In genomic region chr8:94874358-94874757, GRCm38 (mm10) we compare ENCODE assay signal across 8 mouse cellular contexts. TPM values are rescaled to one million over a fixed set of nuclear protein-coding genes. Genes with fewer than 3 reads are reported as not detected.
DNase-seq lines count a peak whose midpoint lies in the region; ATAC-seq lines count a peak whose summit lies in the region.

No protein-coding gene starts in this region.

- H3K4me2 ChIP-seq in limb, embryonic 12.5 days = peak overlapping the region; percentile 93
- peak overlapping the region; percentile 88 for H3K4me2 ChIP-seq in stomach, embryonic 16.5 days (ENCODE audit: low read depth, low read length)

- H3K9me3 ChIP-seq in limb, embryonic 12.5 days = no peaks in the 10 kb centered on the region
- H3K9me3 ChIP-seq in stomach, embryonic 16.5 days (replicated peaks; ENCODE audit: control insufficient read depth, low read length) = no peaks in the 10 kb centered on the region

- 0 out of 2 replicates have a peak overlapping the region, but pooled peaks have one; percentile 6 for H3K4me3 ChIP-seq in limb, embryonic 12.5 days (replicated peaks)
- peak overlapping the region; percentile 67 for H3K4me3 ChIP-seq in stomach, embryonic 16.5 days (replicated peaks; ENCODE audit: low read length)

- no peak overlapping the region for H3K9ac ChIP-seq in limb, embryonic 12.5 days (replicated peaks)
- no peak overlapping the region for H3K9ac ChIP-seq in stomach, embryonic 16.5 days (ENCODE audit: low read length)

- peaks cover 23% of the 10 kb centered on the region for H3K27me3 ChIP-seq in limb, embryonic 12.5 days
- no peaks in the 10 kb centered on the region for H3K27me3 ChIP-seq in stomach, embryonic 16.5 days (ENCODE audit: control insufficient read depth, insufficient read depth, low read length)

- DNase-seq in ovary, postnatal 14 days (ENCODE audit: low spot score) = peak; percentile 60
- no peak for DNase-seq in ovary, postnatal 10 days (ENCODE audit: low spot score)
- DNase-seq in gastrocnemius, postnatal 14 days = peak; percentile 71
- peak; percentile 87 for DNase-seq in induced T-regulatory cell, adult 2 months (ENCODE audit: low read depth)

- no peak overlapping the region for H3K27ac ChIP-seq in limb, embryonic 12.5 days
- no peak overlapping the region for H3K27ac ChIP-seq in stomach, embryonic 16.5 days (ENCODE audit: low read length)

- H3K4me1 ChIP-seq in limb, embryonic 12.5 days (replicated peaks) = peaks cover 54% of the 10 kb centered on the region
- H3K4me1 ChIP-seq in stomach, embryonic 16.5 days (ENCODE audit: control insufficient read depth, insufficient read depth, low read length) = peaks cover 40% of the 10 kb centered on the region

- intact Hi-C loops in gastrocnemius, postnatal 14 days (cut with DNase I; ENCODE audit: low total_unique reads) = no loop called here

- 11% methylated on average over 6 of the region's 6 CpGs for WGBS in limb, embryonic 12.5 days
- WGBS in stomach, embryonic 16.5 days = 10% methylated on average over 6 of the region's 6 CpGs

- peak; percentile 40 for ATAC-seq in common myeloid progenitor, adult 5-6 weeks (replicated peaks; ENCODE audit: low read depth, poor library complexity, severe bottlenecking)
- ATAC-seq in limb, embryonic 12.5 days (ENCODE audit: insufficient number of reproducible peaks, insufficient read depth, low FRiP score, low TSS enrichment, low read depth) = no peak
- ATAC-seq in monocyte, adult 5-6 weeks (replicated peaks; ENCODE audit: insufficient number of reproducible peaks, low FRiP score, low TSS enrichment, poor library complexity, severe bottlenecking) = peak; percentile 42
- no peak for ATAC-seq in stomach, embryonic 16.5 days (ENCODE audit: insufficient read depth, low FRiP score)

- H3K36me3 ChIP-seq in limb, embryonic 12.5 days = no peaks in the 10 kb centered on the region
- no peaks in the 10 kb centered on the region for H3K36me3 ChIP-seq in stomach, embryonic 16.5 days (ENCODE audit: control insufficient read depth, insufficient read depth, low read length)

RNA-seq across cellular contexts. Expression of gene Dok4, which starts 1.8 kb away (rescaled TPM):
- 0.78 and 0.82 TPM in 2 replicates for total RNA-seq in common myeloid progenitor, adult 5-6 weeks (2017)
- 1 to 10 TPM; 9.6 to 9.8 TPM for total RNA-seq in gastrocnemius, postnatal 14 days (2021)
- 18.9 and 20.0 TPM in 2 replicates for polyA plus RNA-seq in limb, embryonic 12.5 days (2016; fragmentation: Nextera tagmentation; extraction: Ambion mirVana)
- 0.97 to 4.5 TPM (median 1.2 TPM) in 3 replicates for total RNA-seq in monocyte, adult 5-6 weeks (2017)
- 28.8 and 29.5 TPM in 2 replicates for polyA plus RNA-seq in stomach, embryonic 16.5 days (2015; fragmentation: Nextera tagmentation; extraction: Ambion mirVana)

RNA-seq across cellular contexts. Expression of gene Polr2c, which starts 17.1 kb away (rescaled TPM):
- total RNA-seq in common myeloid progenitor, adult 5-6 weeks (2017) = 51.3 and 54.3 TPM in 2 replicates
- 10 to 100 TPM; 37.3 to 39.4 TPM for total RNA-seq in gastrocnemius, postnatal 14 days (2021)
- 161 and 173 TPM in 2 replicates for polyA plus RNA-seq in limb, embryonic 12.5 days (2016; fragmentation: Nextera tagmentation; extraction: Ambion mirVana)
- 36.9 to 49.4 TPM (median 40.6 TPM) in 3 replicates for total RNA-seq in monocyte, adult 5-6 weeks (2017)
- 128 and 129 TPM in 2 replicates for polyA plus RNA-seq in stomach, embryonic 16.5 days (2015; fragmentation: Nextera tagmentation; extraction: Ambion mirVana)

RNA-seq across cellular contexts. Expression of gene Ciapin1, which starts 36.2 kb away (rescaled TPM):
- total RNA-seq in common myeloid progenitor, adult 5-6 weeks (2017) = 32.4 and 34.1 TPM in 2 replicates
- total RNA-seq in gastrocnemius, postnatal 14 days (2021) = 10 to 100 TPM; 32.0 to 33.5 TPM
- 145 and 156 TPM in 2 replicates for polyA plus RNA-seq in limb, embryonic 12.5 days (2016; fragmentation: Nextera tagmentation; extraction: Ambion mirVana)
- 17.0 to 23.7 TPM (median 17.3 TPM) in 3 replicates for total RNA-seq in monocyte, adult 5-6 weeks (2017)
- 78.3 and 84.7 TPM in 2 replicates for polyA plus RNA-seq in stomach, embryonic 16.5 days (2015; fragmentation: Nextera tagmentation; extraction: Ambion mirVana)

RNA-seq across cellular contexts. Expression of gene Coq9, which starts 36.2 kb away (rescaled TPM):
- total RNA-seq in common myeloid progenitor, adult 5-6 weeks (2017) = 16.8 and 30.8 TPM in 2 replicates
- total RNA-seq in gastrocnemius, postnatal 14 days (2021) = 100 to 1,000 TPM; 341 to 397 TPM
- polyA plus RNA-seq in limb, embryonic 12.5 days (2016; fragmentation: Nextera tagmentation; extraction: Ambion mirVana) = 61.8 and 64.4 TPM in 2 replicates
- total RNA-seq in monocyte, adult 5-6 weeks (2017) = 23.0 to 27.5 TPM (median 25.1 TPM) in 3 replicates
- polyA plus RNA-seq in stomach, embryonic 16.5 days (2015; fragmentation: Nextera tagmentation; extraction: Ambion mirVana) = 84.6 and 94.3 TPM in 2 replicates

RNA-seq across cellular contexts. Expression of gene Ccdc102a, which starts 43.5 kb away (rescaled TPM):
- 0.58 and 2.2 TPM in 2 replicates for total RNA-seq in common myeloid progenitor, adult 5-6 weeks (2017)
- total RNA-seq in gastrocnemius, postnatal 14 days (2021) = 10 to 100 TPM in 1 of 2 experiments, 1 to 10 TPM in 1; 7.1 to 10.9 TPM
- 48.5 and 52.6 TPM in 2 replicates for polyA plus RNA-seq in limb, embryonic 12.5 days (2016; fragmentation: Nextera tagmentation; extraction: Ambion mirVana)
- 1.1 to 11.3 TPM (median 1.8 TPM) in 3 replicates for total RNA-seq in monocyte, adult 5-6 weeks (2017)
- 10.9 and 14.8 TPM in 2 replicates for polyA plus RNA-seq in stomach, embryonic 16.5 days (2015; fragmentation: Nextera tagmentation; extraction: Ambion mirVana)

Comparison
In these comparisons a context has a peak if more than half of its experiments do, and no peak if none do; other contexts are left out.
1. ATAC-seq: peak in common myeloid progenitor, adult 5-6 weeks (single experiment) and monocyte, adult 5-6 weeks (single experiment); none in limb, embryonic 12.5 days (single experiment) and stomach, embryonic 16.5 days (single experiment).